Mouse (Mus musculus): ENCODE measurements around the gene Grik3. TPM values are rescaled to one million over a fixed set of nuclear protein-coding genes. Genes with fewer than 3 reads are reported as not detected.

Grik3 gene
- polyA plus RNA-seq, 1 experiment from 2014 or later, result 4.4 TPM

Small RNA genes within 50 kb of the gene (microRNA-seq; reads per million reads assigned to microRNA genes)
- gene Mir692-2, result not detected

All from midbrain, embryonic 16.5 days (tissue).